Mouse (Mus musculus): Measurements from ENCODE around the gene Dgka.
"Not testable (repeated sequence)": the region's sequence is repeated elsewhere in the genome, so short reads cannot be mapped to it uniquely, and the experiment has no call there.

Gene Dgka

DNA sequence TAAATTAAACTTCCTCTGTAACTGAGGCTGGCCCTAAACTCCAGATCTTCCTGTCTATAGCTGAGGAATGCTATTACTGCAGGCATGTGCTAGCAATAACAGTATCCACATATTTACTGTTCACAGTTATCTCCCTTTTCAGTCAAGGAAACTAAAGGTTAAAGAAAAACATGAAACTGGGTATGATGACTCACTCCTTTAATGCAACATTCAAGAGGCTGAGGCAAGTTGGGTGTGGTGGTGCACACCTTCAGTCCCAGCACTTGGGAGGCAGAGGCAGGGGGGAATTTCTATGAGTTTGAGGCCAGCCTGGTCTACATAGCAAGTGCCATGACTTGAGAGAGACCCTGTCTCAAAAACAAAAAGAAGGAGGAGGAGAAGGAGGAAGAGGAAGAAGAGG is 12.7 kb downstream of the Dgka start:
- DNase-seq (ENCODE audit: low spot score): no peak

DNA sequence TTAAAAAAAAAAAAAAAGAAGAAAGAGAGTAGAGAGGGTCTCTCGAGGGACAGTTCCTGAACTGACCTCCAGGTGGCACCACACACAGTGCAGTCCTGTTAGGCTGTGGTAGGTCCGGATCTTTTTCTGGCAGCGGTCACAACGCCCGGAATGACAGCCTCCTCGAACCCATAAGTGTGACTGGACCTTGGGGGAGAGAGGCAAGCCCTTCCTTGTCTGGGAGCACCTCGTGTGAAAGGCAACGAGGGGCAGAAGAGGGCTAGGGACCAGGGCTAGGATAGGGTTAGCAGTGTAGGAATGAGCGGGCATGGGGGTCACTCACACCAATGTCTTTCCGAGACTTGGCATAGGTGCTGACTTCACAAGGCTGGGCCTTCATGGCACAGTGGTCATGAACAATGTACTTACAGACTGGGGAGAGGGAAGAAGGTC is 13.6 kb downstream of the Dgka start:
- DNase-seq (ENCODE audit: low spot score): peak; percentile 85

- DNase-seq (ENCODE audit: low spot score): no peak
These were observed 16.6 kb downstream of the Dgka start for GRCm38 (mm10) chr10:128728059-128728458.

GRCm38 (mm10) chr10:128725466-128725865 is 19.2 kb downstream of the Dgka start:
- not testable (repeated sequence) for DNase-seq (ENCODE audit: low spot score)

DNA sequence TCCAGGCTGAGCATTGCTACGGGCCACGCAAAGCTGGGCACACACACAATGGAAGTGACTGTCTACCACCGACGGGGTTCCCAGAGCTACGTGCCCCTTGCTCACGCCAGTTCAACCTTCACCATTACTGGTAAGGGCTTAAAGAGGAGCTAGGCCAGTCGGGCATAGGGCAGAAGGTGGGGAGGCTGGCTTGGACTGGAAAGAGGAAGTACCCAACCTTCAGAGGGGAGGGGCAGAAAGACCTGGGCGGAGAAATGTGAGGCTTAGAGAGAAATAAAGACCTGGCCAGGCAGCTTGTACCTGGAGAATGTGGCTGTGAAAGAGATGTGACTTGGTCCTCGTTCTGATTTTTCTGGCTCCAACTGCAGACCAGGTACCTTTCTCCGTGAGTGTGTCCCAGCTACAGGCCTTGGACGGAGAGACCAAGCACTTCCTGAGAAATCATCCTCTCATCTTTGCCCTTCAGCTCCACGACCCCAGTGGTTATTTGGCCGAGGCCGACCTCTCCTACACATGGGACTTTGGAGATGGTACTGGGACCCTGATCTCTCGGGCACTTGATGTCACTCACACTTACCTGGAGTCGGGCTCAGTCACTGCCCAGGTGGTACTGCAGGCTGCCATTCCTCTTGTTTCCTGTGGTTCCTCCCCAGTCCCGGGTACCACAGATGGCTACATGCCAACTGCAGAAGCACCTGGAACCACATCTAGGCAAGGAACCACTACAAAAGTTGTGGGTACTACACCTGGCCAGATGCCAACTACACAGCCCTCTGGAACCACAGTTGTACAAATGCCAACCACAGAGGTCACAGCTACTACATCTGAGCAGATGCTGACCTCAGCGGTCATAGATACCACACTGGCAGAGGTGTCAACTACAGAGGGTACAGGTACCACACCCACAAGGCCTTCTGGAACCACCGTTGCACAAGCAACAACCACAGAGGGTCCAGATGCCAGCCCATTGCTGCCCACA is 28.8 kb downstream of the Dgka start:
- DNase-seq (ENCODE audit: low spot score): no peak

- DNase-seq (ENCODE audit: low spot score): not testable (repeated sequence)
These were observed 33.3 kb downstream of the Dgka start for GRCm38 (mm10) chr10:128711318-128711717.

DNA sequence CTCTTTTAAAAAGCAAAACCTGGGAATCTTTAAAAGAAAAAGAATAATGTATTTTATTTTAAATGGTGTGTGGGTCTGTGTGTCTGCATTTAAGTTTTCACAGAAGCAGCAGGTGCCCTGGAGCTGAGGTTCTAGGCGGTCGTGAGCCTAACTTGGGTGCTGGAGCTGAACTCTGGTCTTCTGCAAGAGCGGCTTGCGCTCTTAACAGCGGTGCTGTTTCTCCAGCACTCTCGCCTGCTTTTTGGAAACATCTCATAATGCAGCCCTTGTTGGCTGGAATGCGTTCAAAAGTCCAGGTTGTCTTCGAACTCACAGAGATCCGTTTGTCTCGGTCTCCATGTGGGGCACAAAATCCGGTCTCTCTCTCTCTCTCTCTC is 39.4 kb downstream of the Dgka start:
- peak; percentile 40 for DNase-seq (ENCODE audit: low spot score)

DNA sequence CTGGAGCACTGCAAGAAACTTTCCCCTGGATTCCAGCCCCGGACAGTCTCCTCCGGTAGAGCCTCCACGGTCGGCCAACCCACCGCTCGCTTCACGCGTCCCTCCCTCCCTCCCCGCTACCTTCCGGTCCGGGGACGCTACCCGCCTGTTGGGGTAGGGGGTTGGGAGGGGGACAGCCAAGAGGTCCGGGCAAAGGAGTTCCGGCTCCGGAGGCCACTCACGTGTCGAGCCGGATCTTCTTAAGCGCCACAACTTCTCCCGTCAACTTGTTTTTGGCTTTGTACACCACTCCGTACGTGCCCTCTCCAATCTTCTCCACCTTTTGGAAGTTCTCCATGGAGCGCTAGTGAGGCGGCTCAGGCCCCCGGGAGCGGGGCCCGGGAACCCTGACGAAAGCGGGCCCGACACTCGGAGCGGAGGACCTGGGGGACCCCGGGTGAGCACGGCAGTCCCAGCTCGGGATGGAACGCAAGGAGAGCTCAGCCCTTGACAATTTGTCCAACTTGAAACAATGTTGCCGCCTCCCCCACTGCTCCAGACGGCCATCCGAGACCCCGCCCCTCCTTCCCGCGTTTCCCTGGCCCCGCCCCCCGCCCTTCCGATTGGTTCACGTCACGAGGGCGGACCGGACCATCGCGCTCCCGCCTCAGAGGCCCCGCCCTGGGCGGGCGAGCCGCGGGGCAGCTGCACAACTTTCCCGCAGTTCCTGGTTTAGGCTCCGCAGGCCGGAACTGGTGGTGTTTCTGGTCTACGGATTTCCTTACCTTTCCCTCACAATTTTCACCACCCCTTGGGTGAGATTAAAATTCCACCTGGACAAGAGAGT is 40.0 kb downstream of the Dgka start, which contains the start of gene Cdk2:
Gene Cdk2, minus strand, starts transcription at position 541 of the 826 bp plus-strand sequence.
- DNase-seq (ENCODE audit: low spot score): peak; percentile 96

DNA sequence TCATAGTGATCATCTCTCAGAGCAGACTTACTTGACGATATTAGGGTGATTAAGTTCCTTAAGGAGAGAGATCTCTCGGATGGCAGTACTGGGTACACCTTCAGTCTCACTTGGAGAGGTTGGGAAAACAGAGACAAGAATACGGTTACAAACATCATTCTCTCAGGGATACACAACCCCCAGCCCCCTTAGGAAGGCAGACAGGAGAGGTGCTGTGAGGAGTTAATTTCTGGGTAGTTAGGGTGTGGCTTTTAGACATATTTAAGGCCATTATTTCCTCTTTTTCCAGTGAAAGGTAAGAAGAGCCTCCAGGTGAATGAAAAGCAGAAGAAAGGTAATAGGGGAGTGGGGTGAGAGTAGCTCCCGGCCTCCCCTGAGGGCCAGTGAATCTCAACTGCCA is 40.8 kb downstream of the Dgka start, which contains the start of gene Pmel:
Gene Pmel, plus strand, starts transcription at position 301 of the 400 bp plus-strand sequence.
- DNase-seq (ENCODE audit: low spot score): no peak

DNA sequence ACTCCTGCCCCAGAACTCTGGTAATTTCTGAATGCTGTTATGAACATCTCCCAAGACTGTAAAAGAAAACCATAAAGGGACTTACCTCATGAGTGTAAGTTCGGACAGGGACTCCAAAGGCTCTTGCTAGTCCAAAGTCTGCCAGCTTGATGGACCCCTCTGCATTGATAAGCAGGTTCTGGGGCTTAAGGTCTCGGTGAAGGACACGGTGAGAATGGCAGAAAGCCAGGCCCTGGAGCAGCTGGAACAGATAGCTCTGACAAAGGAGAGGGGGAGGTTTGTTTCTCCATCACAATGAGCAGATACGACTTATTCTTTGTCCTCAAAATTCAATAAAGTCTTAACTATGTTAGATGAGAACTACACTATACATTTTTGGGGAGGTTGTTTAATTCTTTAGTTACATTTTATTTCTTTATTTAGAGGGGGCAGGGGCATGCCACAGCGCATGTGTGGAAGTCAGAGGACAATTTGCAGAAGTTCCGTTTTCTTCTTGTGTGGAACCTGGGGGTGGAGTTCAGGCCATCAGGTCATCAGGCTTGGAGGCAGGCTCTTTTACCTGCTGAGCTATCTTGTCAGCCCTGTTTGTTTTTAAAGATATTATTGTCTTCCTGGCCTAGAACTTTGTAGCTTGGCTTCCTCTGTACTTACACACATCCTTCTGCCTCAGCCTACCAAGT is 42.2 kb downstream of the Dgka start:
- DNase-seq (ENCODE audit: low spot score): no peak

DNA sequence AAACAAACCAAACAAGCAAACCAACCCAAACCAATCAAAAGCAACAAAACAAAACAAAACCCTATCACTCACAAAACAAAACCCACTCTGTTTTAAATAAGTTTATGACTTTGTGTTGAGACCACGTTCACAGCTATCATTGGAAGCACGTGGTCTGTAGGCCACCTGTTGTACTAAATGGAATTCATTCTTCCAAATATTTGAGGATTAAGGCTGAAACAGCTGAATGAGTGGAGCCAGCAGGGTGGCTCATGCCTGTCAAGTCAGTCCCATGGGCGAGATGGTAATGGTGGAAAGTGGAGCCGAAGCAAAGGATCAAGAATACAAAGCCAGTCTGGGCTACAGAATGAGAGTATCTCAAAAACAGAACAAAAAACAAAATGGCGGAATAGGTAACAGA is 43.9 kb downstream of the Dgka start:
- DNase-seq (ENCODE audit: low spot score): no peak

DNA sequence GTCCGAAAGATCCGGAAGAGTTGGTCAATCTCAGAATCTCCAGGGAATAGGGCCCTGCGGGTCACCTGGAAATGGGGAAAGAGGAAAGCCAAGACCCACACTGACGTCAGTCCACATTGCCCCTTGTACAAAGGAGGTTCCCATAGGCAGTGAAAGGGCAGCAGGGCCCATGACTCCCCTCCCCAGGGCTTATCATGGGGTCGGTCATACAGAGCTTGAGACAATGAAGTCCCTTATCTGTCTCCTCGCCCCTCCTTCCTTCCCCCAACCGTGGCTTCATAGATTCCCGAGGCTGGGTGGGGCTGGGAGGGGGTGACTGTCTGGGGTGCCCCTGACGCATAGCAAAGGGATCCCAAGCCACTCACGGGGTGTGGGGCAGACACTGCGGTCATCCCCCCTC is 45.0 kb downstream of the Dgka start:
- no peak for DNase-seq (ENCODE audit: low spot score)

DNA sequence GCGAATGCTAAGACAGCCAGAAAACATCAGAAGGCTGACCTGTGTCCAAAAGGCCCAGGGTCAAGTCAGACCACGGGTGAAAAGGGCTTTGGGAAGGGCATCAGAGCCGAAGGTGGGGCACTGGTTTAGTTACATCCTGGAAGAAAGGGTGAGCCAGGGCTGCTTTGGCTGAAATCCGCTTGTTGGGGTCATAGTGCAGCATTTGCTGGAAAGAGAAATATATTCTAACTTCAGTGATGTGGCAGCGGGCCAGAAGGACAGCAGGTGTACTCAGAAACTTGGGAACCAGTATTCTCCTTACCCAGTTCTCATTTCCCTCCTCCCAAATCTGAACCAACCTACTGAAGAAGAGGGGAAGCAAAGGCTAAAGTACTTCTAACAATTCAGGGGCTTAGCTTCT is 45.6 kb downstream of the Dgka start:
- DNase-seq (ENCODE audit: low spot score): no peak

DNA sequence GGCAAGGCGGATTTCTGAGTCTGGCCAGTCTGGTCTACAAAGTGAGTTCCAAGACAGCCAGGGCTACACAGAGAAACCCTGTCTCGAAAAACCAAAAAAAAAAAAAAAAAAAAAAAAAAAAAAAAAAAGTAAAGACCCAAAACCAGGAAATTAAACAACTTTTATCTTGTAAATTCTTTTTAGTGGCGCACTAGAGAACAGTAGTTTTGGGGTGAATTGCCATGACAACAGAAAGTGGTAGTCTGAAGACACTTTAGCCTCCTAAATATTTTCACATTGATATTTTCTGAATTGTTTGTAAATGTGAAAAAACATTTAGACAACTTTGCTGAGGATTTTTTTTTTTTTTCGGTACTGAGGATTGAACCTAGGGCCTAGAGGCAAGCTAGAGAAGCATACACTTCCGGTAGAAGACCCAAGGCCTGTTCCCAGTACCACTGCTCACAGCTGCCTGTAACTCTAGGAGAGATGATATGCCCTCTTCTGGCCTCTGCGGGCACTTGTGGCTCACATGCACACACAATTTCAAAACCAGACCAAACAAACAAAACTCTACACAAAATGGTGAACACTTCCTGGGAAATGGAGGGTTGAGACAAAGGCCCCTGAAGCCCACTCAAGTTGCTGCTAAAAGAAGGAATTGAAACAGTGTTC is 47.5 kb downstream of the Dgka start:
- peak; percentile 23 for DNase-seq (ENCODE audit: low spot score)

DNA sequence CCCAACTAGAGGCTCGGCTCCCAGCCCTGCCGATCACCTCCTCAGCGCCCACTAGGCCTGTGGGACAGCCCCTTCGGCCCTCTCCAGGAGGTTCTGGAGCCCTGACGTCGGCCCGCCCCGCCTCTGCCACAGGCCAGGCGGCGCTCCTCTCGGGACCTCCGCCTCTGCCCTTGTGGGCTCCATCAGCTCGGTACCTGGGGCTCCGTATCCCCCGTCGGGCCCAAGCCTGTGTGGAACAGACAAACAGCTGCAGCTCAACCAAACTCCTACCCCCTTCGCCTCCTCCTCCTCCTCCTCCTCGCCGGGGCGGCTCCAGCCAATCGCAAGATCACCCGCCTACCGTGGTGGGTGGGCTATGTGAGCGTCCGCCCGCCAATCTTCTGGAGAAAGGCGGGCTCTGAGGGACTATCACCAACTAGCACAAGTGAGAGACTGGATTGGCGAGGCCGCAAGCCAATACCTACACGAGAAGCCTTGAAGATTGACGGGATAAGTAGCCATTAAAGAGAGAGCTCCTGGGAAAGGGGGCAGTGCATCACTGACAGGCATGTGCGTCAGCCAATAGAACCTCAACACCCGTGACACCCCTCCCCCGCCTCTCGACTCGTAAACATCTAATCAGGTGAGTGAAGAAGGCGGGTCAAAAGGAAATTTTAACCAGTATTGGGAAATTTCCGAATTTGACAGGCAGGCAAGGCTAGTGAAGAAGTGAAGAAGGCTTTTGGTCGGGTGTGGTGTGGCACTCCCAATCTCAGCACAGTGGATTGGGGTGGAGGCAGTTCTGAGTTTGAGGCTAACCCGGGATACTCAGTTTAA is 48.5 kb downstream of the Dgka start, which contains the start of gene Rab5b:
Gene Rab5b, minus strand, starts transcription at position 273 of the 816 bp plus-strand sequence.
- peak; percentile 100 for DNase-seq (ENCODE audit: low spot score)

GRCm38 (mm10) chr10:128695411-128695991 is 49.2 kb downstream of the Dgka start:
- DNase-seq (ENCODE audit: low spot score): no peak

GRCm38 (mm10) chr10:128674469-128675008 is 70.1 kb downstream of the Dgka start:
- DNase-seq (ENCODE audit: low spot score): peak; percentile 82

DNA sequence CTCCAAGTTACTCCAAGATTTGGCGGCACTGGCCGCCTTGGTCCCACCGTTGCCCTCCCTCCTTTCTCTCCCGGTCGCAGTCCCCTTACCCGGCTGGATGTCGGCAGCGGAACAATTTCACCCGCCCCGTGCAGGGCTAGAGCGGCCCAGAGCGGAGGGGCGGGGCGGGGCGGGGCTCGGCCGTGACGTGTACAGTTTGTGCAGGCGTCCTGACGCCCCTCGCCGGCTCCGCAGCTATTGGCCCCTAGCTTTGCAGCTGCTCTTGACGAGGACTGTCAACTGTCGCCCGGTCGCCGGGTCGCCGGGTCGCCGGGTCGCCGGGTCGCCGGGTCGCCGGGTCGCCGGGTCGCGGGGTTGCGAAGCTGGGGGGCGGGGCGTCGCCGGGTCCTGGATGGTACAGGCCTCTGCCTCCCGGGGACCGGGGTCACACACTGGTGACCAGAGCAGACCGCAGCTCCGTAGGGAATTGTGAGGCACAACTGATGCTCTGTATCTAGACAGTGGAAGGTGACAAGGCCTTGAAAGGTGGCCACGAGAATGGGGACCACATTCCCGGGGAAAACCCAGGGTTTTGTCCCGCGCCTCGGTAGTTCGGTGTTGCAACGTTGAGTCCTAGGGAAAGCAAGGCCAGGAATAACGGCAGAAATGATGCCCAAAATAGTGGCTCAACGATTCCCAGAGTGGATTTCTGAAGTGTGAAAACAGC is 70.7 kb downstream of the Dgka start, which contains the start of gene Suox:
Gene Suox, minus strand, starts transcription at position 311 of the 706 bp plus-strand sequence.
- peak; percentile 93 for DNase-seq (ENCODE audit: low spot score)

- no peak for DNase-seq (ENCODE audit: low spot score)
These were observed 73.5 kb downstream of the Dgka start for GRCm38 (mm10) chr10:128671148-128671547.

Data from MN1 (cell line).